Mouse (Mus musculus) urinary bladder, postnatal 10 days (tissue): Measurements from ENCODE around the gene Olfr126.

ENCODE experiments used
- DNase-seq: peaks from one replicate; pipeline ENCODE4 v3.0.0; 2022; ENCODE audit warnings: low spot score

Gene Olfr126

DNA sequence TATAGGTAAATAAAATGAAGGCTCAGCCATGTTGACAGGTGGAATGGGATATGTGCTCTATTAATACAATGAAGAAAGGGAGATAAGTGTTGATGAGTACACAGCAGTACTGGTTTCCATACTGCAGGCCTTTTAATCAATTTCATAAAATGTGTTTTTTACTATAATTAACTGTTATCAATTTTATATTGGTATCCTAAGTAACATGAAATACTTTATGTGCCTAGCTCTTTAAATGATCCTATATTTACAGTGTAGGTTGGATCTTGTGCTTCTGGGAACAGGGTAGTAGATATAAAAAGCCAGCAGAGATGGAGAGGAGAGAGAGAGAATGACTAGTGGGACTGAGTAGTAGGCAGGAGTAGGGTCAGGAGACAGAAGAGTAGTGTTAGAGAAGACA lies at the start of gene Olfr126:
Olfr126 (plus strand) TSS at position 301 of the 400 bp plus-strand sequence.
- DNase-seq = no peak

DNA sequence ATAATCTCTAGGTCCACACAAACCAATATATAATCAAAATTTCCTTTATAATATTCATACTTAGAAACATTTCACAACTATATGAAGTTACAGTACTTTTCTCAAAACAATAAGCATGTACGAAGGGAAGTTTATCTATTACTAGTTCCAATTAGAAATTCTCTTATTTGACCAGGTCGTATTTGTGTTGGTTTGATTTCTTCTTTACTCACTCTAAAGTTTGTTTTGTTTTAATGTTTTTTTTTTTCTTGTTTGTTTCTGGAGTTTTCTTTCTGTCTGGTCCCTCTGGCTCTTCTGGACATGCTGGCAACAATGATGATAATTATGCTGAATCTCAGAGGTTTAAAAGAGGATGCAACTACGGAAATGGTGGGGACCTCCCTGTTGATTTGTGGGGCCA lies 47.7 kb upstream of the Olfr126 start, which contains the start of gene Olfr124:
Olfr124 (plus strand) TSS at position 301 of the 400 bp plus-strand sequence.
- DNase-seq = no peak

DNA sequence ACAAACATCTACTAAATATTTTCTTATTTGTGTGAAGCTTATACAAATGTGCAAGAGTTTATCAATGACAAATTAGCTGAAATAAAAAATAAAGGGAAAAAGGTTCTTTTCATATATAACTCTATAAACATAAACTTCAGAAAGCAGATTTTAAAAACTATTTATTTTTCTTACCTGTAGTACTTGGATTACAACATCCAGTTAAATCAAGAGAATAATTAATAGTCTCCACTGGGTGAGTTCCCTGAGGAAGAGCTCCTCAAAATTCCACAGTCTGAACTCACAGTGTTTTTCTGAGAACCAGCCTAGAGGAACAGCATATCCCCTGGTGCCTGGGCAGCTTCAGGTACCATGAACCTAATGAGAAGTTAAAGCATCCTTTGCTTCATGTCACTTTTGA lies 14.6 kb upstream of the Olfr126 start, which contains the start of gene Olfr125:
Olfr125 (plus strand) TSS at position 301 of the 400 bp plus-strand sequence.
- DNase-seq = no peak

DNA sequence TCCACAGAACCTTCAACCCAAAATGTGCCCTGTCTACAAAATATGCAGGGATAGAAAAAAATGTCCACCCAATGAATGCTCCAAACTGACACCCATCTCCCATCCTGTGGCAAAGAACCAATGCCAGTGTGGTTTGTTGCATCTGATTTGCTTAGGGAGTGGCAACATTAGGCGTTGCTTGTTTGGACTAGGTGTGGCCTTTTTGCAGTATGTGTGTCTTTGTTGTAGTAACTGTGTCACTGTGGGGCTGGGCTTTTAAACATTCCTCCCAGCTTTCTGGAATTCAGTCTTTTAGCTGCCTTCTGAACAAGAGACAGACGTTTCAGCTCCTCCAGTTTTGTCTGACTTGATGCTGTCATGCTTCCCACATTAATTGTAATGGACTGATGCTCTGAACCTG lies 16.6 kb downstream of the Olfr126 start:
- DNase-seq = no peak

DNA sequence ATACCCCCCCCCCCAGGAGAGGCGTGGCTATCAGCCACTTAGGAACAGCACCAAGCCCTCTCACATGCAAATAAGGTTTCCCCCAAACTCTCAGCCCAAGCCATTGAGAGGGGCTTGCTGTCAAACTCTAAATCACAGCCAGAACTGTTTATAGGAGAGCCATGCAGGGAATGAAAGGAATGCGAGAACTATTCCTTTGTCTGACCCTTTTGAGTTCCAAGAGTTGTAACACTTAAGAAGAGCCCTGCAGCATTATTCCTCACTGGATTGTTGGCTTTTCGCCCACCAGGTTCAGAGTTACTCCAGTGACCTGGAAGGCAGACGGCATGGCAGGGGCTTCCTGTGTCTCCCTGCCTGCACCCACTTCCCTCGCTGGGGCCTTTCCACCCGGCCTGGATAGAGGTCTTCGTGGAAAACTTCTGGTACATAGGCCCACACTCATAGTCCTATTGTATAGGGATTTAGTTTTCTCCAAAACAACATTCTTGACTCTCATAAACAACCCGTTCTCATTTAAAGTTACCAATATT lies 22.5 kb downstream of the Olfr126 start:
- DNase-seq = no peak

DNA sequence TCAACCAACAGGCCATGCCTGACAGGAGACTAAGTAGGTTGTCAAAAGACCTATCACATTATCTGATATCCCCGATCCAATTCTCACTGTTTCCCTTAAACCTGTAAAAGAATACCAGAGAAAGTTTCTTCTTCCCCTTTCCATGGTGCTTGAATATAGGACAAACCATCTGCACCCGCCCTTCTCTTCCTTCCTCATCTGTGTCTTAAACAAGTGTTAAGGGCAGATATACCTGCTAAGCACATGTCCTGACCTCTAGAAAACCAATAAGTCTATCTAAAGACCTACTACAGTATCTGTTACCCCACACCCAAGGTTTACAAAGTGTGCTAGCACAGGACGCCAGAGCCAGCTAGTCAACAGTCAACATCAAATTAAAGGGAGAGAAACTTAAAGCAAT lies 26.5 kb downstream of the Olfr126 start:
- DNase-seq = no peak

DNA sequence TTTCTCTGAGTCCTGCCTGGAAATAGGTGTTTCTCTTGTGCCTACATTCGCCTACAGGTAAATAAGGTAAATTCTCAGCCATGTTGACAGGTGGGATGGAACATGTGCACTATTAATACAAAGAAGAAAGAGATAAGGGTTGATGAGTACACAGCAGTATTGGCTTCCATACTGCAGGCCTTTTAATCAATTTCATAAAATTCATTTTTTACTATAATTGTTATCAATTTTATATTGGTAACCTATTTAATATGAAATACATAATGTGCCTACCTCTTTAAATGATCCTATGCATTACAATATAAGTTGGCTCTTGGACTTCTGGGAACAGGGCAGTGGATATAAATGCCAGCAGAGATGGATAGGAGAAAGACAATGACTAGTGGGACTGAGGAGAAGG lies 52.9 kb downstream of the Olfr126 start, which contains the start of gene Olfr127:
Olfr127 (plus strand) TSS at position 301 of the 400 bp plus-strand sequence.
- no peak for DNase-seq
